Mouse (Mus musculus) kidney, adult 2 months (tissue): Measurements from ENCODE around the gene Prss34.

Experiments used
- CTCF ChIP-seq: fragments of 200-500 bp; conservative IDR thresholded peaks from 2 replicates; pipeline ENCODE4 v1.5.1; 2011; ENCODE audit warnings: low read depth, mild to moderate bottlenecking, control low read depth, low read length, moderate library complexity, mixed read lengths; ENCODE audit not compliant: insufficient read depth, insufficient read length
- POLR2A ChIP-seq: fragments of 200-500 bp; IDR thresholded peaks from one replicate; pipeline ENCODE4 v1.6.1; 2011; ENCODE audit warnings: low read depth, low read length, control low read depth

GRCm38 (mm10) chr17:25320819-25321218 is 22.6 kb downstream of the Prss34 start:
- no peak for TF ChIP-seq CTCF
- no peak for TF ChIP-seq POLR2A
